Mouse (Mus musculus): ENCODE results near the gene Esyt2.

DNA sequence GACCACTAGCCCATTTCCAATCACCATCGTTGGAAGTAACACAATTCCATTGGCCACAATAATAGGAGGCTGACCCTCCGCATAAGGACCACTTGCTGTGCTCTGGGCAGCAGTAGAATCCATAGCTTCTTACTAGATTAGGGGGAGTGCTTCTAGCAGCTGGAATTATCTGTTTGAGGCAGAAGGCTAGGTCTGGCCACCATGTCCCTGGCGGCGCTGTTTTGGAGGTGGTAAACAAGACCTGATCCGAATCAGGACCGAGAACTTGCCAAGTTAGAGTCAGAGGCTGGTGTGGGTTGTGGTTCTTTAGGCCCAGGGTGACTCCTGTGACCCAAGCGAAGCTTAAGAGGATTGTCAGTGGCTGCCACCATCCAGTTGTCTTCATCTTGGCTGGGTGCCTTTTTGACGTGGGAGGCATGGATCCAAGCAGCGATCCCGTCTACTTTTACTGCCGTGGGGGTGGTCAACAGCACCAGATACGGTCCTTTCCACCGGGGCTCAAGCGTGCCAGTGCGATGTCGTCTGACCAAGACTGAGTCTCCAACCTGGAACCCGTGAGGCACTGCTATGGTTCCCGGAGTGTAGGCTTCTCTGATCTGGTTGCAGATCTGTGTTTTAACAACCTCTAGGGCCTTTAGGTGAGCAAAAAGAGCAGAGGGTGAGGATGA is 123.2 kb downstream of the Esyt2 start:
- TF ChIP-seq EP300 (IDR thresholded peaks at IDR 0.05; ENCODE audit: low read depth) (no peak), CTCF (IDR thresholded peaks at IDR 0.05; ENCODE audit: low read depth) (no peak)
